Mouse (Mus musculus) spleen, adult 2 months (tissue): Measurements from ENCODE around the gene B4galt1. TPM values are rescaled to one million over a fixed set of nuclear protein-coding genes. Genes with fewer than 3 reads are reported as not detected.

Experiments
- DNase-seq, 2 experiments: peaks; one replicate each; pipeline versions ENCODE4 v3.0.0 to v3.0.0-alpha.2; 2012 to 2021; ENCODE audit warnings: low spot score in 2 of 2, low read depth in 1 of 2
- H3K27ac ChIP-seq: fragments of 200-500 bp; 2 replicates; pipeline ENCODE4 v1.5.1; 2012; ENCODE audit warnings: low read length, inconsistent platforms; ENCODE audit not compliant: insufficient read depth
- H3K27me3 ChIP-seq: fragments of 200-500 bp; 2 replicates; pipeline ENCODE4 v1.6.1; 2012; ENCODE audit warnings: mild to moderate bottlenecking, moderate library complexity, low read length, inconsistent platforms; ENCODE audit not compliant: control insufficient read depth, insufficient read depth
- H3K36me3 ChIP-seq: fragments of 200-500 bp; 2 replicates; pipeline ENCODE4 v1.6.1; 2012; ENCODE audit warnings: mild to moderate bottlenecking, low read length, inconsistent platforms; ENCODE audit not compliant: control insufficient read depth, insufficient read depth
- H3K4me1 ChIP-seq: fragments of 200-500 bp; 2 replicates; pipeline ENCODE4 v1.6.1; 2011; ENCODE audit warnings: inconsistent platforms; ENCODE audit not compliant: control insufficient read depth, insufficient read depth, insufficient read length
- H3K4me3 ChIP-seq: fragments of 200-500 bp; 2 replicates; pipeline ENCODE4 v1.5.1; 2011; ENCODE audit warnings: mild to moderate bottlenecking, inconsistent platforms; ENCODE audit not compliant: insufficient read depth, insufficient read length; ENCODE audit errors: extremely low read depth
- CTCF ChIP-seq: fragments of 200-500 bp; IDR thresholded peaks from 2 replicates; pipeline ENCODE4 v1.5.1; 2011; ENCODE audit warnings: mild to moderate bottlenecking, inconsistent platforms; ENCODE audit not compliant: insufficient read depth, insufficient read length, insufficient replicate concordance; ENCODE audit errors: extremely low read depth
- POLR2A ChIP-seq: fragments of 200-500 bp; IDR thresholded peaks from 2 replicates; pipeline ENCODE4 v1.6.1; 2011; ENCODE audit warnings: low read depth, low read length, inconsistent platforms
- WGBS: fragments of 180-500 bp; shearing (Covaris S2); methylation state at CpG from one replicate; pipeline ENCODE4 v1.1.7; 2018; 5-methylcytosine and 5-hydroxymethylcytosine counted together
- polyA plus RNA-seq: library from polyadenylated mRNA; depleted of rRNA; stranded (reverse); fragments of >200 nt; gene quantifications from 2 replicates; pipeline ENCODE4 v1.2.3, GENCODE M21; 2012

The B4galt1 gene
- polyA plus RNA-seq, 1 experiment: 24.6 TPM

DNA sequence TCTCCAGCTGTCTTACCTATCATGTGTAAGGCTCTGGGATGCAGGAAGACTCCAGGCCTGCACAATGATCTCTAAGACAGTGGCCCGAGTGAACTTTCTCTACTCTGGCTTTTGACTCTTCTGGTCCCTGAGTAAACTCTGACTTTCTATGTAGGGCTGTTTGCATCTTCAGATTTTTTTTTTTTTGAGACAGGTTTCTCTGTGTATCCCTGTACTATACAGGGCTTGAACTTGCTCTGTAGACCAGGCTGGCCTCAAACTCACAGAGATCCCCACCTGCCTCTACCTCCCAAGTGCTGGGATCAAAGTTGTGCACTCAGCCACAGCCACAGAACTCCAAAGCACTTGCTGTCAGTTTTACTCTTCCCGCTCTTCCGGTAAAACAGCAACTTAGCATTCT is 16.8 kb downstream of the B4galt1 start:
- no peak for DNase-seq
- Histone ChIP-seq H3K27ac (peak overlapping the region; percentile 14; the same call in 1 of the 2 replicates), H3K4me1 (peaks cover 35% of the 10 kb centered on the region), H3K27me3 (no peaks in the 10 kb centered on the region), H3K4me3 (no peak overlapping the region), H3K36me3 (no peaks in the 10 kb centered on the region)
- WGBS: 67% methylated on average over 3 of the region's 3 CpGs
- no peak for TF ChIP-seq POLR2A
- no peak for TF ChIP-seq CTCF

DNA sequence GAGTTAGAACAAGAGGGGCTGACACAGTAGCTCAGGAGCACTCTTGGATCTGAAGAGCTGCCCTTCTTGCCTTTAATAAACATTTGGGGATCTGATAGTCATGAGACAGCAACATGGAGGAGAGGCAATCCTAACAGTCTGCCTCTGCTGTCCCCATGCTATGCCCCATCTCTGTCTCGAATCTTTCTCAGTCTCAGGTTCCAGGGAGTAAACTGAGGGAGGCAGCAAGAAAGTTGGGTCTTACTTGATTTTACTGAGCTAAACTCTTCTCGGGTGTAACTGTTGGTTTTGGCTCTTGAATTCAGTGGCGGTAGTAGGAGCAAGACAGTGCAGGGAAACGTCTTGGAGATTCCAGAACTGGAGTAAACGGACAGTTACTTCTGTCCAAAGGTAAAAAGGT is 18.9 kb downstream of the B4galt1 start:
- TF ChIP-seq POLR2A: no peak
- no peak for TF ChIP-seq CTCF
- Histone ChIP-seq H3K4me3 (no peak overlapping the region), H3K27ac (no peak overlapping the region), H3K4me1 (peaks cover 28% of the 10 kb centered on the region; the same call in 1 of the 2 replicates), H3K36me3 (no peaks in the 10 kb centered on the region), H3K27me3 (no peaks in the 10 kb centered on the region)
- no peak for DNase-seq
- 89% methylated on average over 5 of the region's 5 CpGs for WGBS

DNA sequence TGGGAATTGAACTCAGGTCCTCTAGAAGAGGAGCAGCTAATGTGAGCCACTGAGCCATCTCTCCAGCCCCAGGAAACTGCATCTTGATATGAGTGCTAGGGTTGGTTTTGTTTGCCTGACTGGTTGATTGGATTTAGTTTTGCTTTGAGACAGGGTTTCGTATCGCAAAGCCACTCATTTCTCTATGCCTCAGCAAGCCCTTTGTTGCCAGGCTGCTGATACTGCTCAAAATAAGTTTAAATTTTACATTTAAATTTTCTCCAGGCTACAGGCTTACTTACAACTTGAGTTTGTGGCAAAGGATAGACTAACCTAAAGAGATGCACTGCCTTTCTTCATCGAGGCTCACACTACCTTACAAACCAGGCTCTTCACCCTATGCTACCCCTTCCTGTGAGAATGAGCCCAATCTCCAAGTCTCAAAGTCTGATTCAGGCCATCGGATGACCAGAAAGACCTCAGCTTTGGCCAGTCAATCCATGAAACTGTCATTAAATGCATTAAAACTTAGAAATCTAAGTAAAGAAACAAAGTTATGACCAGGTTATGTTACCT is 19.5 kb downstream of the B4galt1 start:
- peaks cover 23% of the 10 kb centered on the region; the same call in 1 of the 2 replicates for H3K4me1 ChIP-seq
- DNase-seq: no peak
- TF ChIP-seq POLR2A: no peak
- no peak for TF ChIP-seq CTCF
- no peaks in the 10 kb centered on the region for H3K27me3 ChIP-seq
- H3K27ac ChIP-seq: peak overlapping the region; percentile 28
- 64% methylated on average over 4 of the region's 4 CpGs for WGBS
- no peak overlapping the region for H3K4me3 ChIP-seq
- H3K36me3 ChIP-seq: no peaks in the 10 kb centered on the region

DNA sequence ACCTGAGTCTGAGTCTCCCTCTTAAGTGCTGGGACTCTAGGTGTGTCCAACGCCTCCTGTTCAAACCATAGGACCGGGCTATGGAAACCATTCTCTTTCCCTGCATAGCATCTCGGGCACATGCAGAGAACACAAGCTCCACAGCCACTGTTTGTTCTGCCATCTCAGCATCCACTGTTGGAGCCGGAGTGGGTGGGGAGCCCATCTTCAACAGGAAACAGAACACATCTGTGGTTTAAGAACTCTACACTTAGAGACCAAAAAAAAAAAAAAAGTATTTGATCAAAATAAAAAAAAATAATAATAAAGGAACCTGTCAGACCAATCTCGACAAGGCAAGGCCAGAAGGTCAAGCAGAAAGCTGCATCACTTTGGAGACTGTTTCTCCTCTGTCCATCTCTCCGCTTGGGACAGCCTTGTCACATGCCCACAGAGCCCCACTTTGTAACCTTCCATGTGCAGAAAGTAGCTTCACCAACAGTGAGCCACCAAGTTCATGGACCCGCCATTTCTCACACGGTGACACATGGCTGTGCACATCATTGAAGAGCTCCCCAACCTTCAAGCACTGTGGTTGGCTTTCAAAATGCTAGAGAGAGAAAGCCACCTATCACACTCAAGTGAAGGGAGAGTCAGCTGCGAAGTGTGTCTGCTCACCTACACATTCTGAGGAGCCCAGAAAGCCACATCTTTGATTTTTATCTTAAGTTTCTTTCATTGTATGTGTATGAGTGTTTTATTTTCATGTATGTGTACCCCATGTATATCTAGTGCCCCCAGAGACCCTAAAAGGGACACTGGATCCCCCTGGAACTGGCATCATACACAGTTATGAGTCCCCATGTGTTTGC is 20.2 kb downstream of the B4galt1 start:
- 54% methylated on average over 9 of the region's 9 CpGs for whole genome bisulfite sequencing
- H3K27me3 ChIP-seq: no peaks in the 10 kb centered on the region
- no peaks in the 10 kb centered on the region for H3K36me3 ChIP-seq
- DNase-seq: peak in 1 of 2 experiments; percentile 16
- H3K4me1 ChIP-seq: peaks cover 16% of the 10 kb centered on the region; the same call in 1 of the 2 replicates
- peak overlapping the region; percentile 28 for H3K27ac ChIP-seq
- TF ChIP-seq POLR2A: no peak
- no peak for TF ChIP-seq CTCF
- no peak overlapping the region for H3K4me3 ChIP-seq

DNA sequence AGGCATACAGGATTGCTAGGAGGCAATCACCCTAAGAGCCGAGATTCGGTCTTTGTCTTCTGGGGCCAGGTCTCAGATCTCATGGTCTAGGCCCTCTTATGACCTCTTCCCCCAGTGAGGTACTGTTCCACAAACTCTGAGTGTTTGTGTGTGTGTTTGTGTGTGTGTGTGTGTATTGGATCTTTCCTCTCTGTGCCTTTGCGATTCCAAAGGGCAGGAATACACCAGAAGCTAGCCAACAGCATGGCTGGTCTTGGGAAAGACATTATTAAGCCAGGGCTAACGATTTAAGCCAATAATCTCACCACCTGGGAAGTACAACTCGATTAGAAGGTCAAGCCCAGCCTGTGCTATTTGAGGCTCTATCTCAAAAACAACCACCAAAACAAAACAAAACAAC is 23.3 kb downstream of the B4galt1 start:
- Histone ChIP-seq H3K4me3 (no peak overlapping the region), H3K36me3 (no peaks in the 10 kb centered on the region), H3K27me3 (no peaks in the 10 kb centered on the region), H3K27ac (no peak overlapping the region), H3K4me1 (peaks cover 12% of the 10 kb centered on the region; the same call in 1 of the 2 replicates)
- 92% methylated on average over 5 of the region's 5 CpGs for WGBS
- no peak for DNase-seq
- TF ChIP-seq POLR2A: no peak

DNA sequence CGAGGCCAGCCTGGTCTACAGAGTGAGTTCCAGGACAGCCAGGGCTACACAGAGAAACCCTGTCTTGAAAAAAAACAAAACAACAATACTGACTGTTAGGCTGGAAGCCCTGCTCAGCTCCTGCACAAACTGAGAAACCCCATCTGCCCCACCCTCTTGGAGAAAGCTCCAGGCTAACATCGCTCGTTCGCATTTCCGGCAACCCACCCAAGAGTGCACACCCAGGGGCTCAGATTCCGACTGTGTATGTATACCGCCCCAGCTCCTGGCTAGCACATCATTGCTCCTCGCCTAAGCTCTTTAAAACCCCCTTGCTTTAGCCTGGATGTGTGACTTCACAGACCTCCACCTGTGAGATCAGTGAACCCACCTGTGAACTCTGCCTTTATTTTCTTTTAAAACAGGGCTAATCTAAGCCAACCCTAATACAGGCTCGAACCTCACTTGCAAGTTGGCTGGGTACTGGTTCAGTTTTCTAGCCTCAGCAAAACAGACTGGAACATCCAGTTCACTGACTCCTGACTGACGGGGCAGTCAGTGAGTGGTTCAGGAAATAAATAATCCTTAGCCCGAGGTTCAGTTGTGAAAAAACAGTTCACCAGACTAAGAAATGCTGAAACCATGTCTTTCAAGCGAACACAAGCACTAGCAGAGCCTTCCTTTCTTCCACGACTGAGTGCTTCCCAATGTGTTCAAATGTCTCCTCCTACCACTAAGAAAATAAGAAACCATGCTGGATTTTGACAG is 24.0 kb downstream of the B4galt1 start:
- DNase-seq: no peak
- Histone ChIP-seq H3K27ac (no peak overlapping the region), H3K4me3 (no peak overlapping the region), H3K27me3 (no peaks in the 10 kb centered on the region), H3K36me3 (no peaks in the 10 kb centered on the region), H3K4me1 (peaks cover 15% of the 10 kb centered on the region; the same call in 1 of the 2 replicates)
- WGBS: 87% methylated on average over 13 of the region's 13 CpGs
- TF ChIP-seq POLR2A (no peak), CTCF (no peak)

DNA sequence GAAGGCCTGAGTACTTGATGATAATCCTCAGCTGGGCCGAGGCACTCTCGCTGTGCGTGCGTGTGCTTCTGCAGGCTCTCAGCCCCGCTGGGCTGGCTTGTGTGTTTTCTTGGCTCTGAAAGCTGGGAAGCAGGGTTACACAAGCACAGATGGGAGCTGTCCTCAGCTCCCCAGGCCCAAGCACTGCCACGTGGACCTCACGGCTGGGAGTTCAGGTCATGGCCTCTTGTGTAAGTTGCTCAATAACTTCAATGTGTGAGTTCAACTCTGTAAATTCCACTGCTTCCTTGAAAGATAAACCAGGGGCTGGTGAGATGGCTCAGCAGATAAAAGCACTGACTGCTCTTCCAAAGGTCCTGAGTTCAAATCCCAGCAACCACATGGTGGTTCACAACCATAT is 24.9 kb downstream of the B4galt1 start:
- DNase-seq: no peak
- no peak overlapping the region for H3K27ac ChIP-seq
- H3K36me3 ChIP-seq: no peaks in the 10 kb centered on the region
- H3K4me1 ChIP-seq: peaks cover 18% of the 10 kb centered on the region; the same call in 1 of the 2 replicates
- H3K4me3 ChIP-seq: no peak overlapping the region
- no peak for TF ChIP-seq POLR2A
- TF ChIP-seq CTCF: no peak
- 88% methylated on average over 7 of the region's 7 CpGs for WGBS
- H3K27me3 ChIP-seq: no peaks in the 10 kb centered on the region
